Mouse (Mus musculus): ENCODE data around the gene Fkbp2.

- TF ChIP-seq CTCF (IDR thresholded peaks at IDR 0.05; ENCODE audit: low read depth): peak; percentile 82
- no peak for TF ChIP-seq EP300 (IDR thresholded peaks at IDR 0.05; ENCODE audit: low read depth)
These were observed 568 bp downstream of the Fkbp2 start for GRCm38 (mm10) chr19:6979486-6980380.

Data from liver, postnatal 0 days (tissue).